ENCODE assay signal across 6 mouse cellular contexts in the genomic region with DNA sequence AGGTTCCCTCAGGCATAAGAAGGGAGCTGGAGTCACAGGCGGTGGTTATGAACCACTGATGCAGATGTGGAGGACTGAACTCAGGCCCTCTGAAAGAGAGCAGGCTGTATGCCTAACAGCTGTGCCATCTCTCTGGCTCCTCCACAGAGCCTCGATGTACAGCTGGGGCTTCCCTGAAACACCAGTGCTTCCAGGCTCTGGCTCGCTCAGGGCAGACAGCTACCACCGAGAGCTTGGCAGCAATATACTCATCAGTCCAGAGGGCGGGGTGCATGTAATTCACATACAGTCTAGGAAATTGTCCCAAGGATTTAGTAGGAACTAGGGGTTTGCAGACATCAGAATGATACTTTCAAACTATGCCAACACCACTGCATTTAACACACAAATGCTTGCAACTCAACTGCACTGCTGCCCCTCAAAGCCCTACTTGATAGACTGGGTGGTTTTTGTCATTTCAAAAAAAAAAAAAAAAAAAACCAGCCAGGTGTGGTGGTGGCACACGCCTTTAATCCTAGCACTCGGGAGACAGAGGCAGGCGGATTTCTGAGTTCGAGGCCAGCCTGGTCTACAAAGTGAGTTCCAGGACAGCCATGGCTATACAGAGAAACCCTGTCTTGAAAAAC. TPM values are rescaled to one million over a fixed set of nuclear protein-coding genes. Genes with fewer than 3 reads are reported as not detected.
A peak's percentile ranks its signal among the peaks of the same experiment; 100 is the strongest.
DNase-seq lines count a peak whose midpoint lies in the region; ATAC-seq and TF ChIP-seq lines count a peak whose summit lies in the region.
"Not testable (repeated sequence)": the region's sequence is repeated elsewhere in the genome, so short reads cannot be mapped to it uniquely, and the experiment has no call there.
"Had no signal": no experiment of that assay in that cellular context is flagged by ENCODE, and none has a peak within 500 bp of the region (broad histone marks: within the 10 kb centered on the region; RNA-seq: fewer than 3 reads in every experiment).

No protein-coding gene starts in this region.

- not testable (repeated sequence) for TF ChIP-seq EP300 in MEL (IDR thresholded peaks at IDR 0.05; ENCODE audit: low read depth in 1 of 2, low read length in 2 of 2)

- peak; percentile 40 for DNase-seq in MEL (ENCODE audit: low read depth, low spot score)
- DNase-seq in ZHBTc4 (ENCODE audit: low read depth, low spot score), result peak; percentile 44
- not testable (repeated sequence) for DNase-seq in liver, embryonic 13.5 days

- H3K79me2 ChIP-seq in MEL (ENCODE audit: control insufficient read depth, insufficient read depth, low read length, poor library complexity), result not testable (repeated sequence)

- ATAC-seq in intestine, embryonic 16.5 days, result peak; percentile 49; the same call in 1 of the 2 replicates
- ATAC-seq in liver, embryonic 13.5 days (ENCODE audit: low read depth), result peak; percentile 30; the same call in 1 of the 2 replicates
- ATAC-seq in lung, embryonic 16.5 days (ENCODE audit: low read depth), result peak; percentile 93

- H3K4me2 ChIP-seq in intestine, embryonic 16.5 days (ENCODE audit: low read depth, low read length); liver, embryonic 13.5 days; lung, embryonic 16.5 days (ENCODE audit: low read depth, low read length): not testable (repeated sequence)

- not testable (repeated sequence) for H3K27me3 ChIP-seq in MEL (ENCODE audit: control insufficient read depth in 1 of 2, insufficient read depth in 2 of 2, low read length in 2 of 2); intestine, embryonic 16.5 days (replicated peaks; ENCODE audit: control insufficient read depth, insufficient read depth, low read length); liver, embryonic 13.5 days; lung, embryonic 16.5 days (ENCODE audit: control insufficient read depth, insufficient read depth, low read depth, low read length)

- not testable (repeated sequence) for TF ChIP-seq CTCF in MEL (IDR thresholded peaks at IDR 0.05 in 2 of 3, conservative IDR thresholded peaks at IDR 0.05 in 1 of 3; ENCODE audit: control insufficient read depth in 1 of 3, insufficient read depth in 1 of 3, low read depth in 2 of 3, low read length in 3 of 3, poor library complexity in 1 of 3, severe bottlenecking in 1 of 3)

- H3K27ac ChIP-seq in MEL (ENCODE audit: control insufficient read depth, low read depth, low read length); intestine, embryonic 16.5 days (ENCODE audit: low read length); liver, embryonic 13.5 days: not testable (repeated sequence)
- peak overlapping the region; percentile 74 for H3K27ac ChIP-seq in lung, embryonic 16.5 days (ENCODE audit: low read length)

- not testable (repeated sequence) for H3K4me1 ChIP-seq in MEL (ENCODE audit: control insufficient read depth in 1 of 2, insufficient read depth in 2 of 2, low read length in 2 of 2); intestine, embryonic 16.5 days (ENCODE audit: control insufficient read depth, insufficient read depth, low read length); liver, embryonic 13.5 days (replicated peaks); lung, embryonic 16.5 days (replicated peaks; ENCODE audit: control insufficient read depth, insufficient read depth, low read length)

- H3K36me3 ChIP-seq in MEL (ENCODE audit: control insufficient read depth in 1 of 2, insufficient read depth in 2 of 2, low read length in 2 of 2), result peaks cover 8 to 20% of the 10 kb centered on the region in 2 experiments; a peak in 3 of 4 replicates
- not testable (repeated sequence) for H3K36me3 ChIP-seq in intestine, embryonic 16.5 days (ENCODE audit: control insufficient read depth, insufficient read depth, low read length)
- peaks cover 65% of the 10 kb centered on the region for H3K36me3 ChIP-seq in liver, embryonic 13.5 days
- peaks cover 24% of the 10 kb centered on the region for H3K36me3 ChIP-seq in lung, embryonic 16.5 days (ENCODE audit: control insufficient read depth, insufficient read depth, low read length)

- not testable (repeated sequence) for TF ChIP-seq RAD21 in MEL (IDR thresholded peaks at IDR 0.05; ENCODE audit: low read depth, low read length)

- not testable (repeated sequence) for H3K9me3 ChIP-seq in MEL (replicated peaks; ENCODE audit: insufficient read depth, low read length); intestine, embryonic 16.5 days (ENCODE audit: control insufficient read depth, low read length); liver, embryonic 13.5 days (replicated peaks); lung, embryonic 16.5 days (ENCODE audit: control insufficient read depth, low read length)

- WGBS in intestine, embryonic 16.5 days, result 80% methylated on average over 9 of the region's 9 CpGs
- 85% methylated on average over 9 of the region's 9 CpGs for WGBS in liver, embryonic 13.5 days (ENCODE audit: insufficient replicate concordance)
- 68% methylated on average over 9 of the region's 9 CpGs for WGBS in lung, embryonic 16.5 days

- H3K4me3 ChIP-seq in MEL (ENCODE audit: control insufficient read depth in 1 of 2, insufficient read depth in 1 of 2, low read depth in 2 of 2, low read length in 2 of 2); intestine, embryonic 16.5 days (ENCODE audit: low read length); liver, embryonic 13.5 days (replicated peaks); lung, embryonic 16.5 days (ENCODE audit: low read length): not testable (repeated sequence)

- H3K9ac ChIP-seq in MEL (ENCODE audit: control insufficient read depth, low read depth, low read length, poor library complexity, severe bottlenecking); intestine, embryonic 16.5 days (ENCODE audit: low read depth, low read length); liver, embryonic 13.5 days; lung, embryonic 16.5 days (ENCODE audit: low read length): not testable (repeated sequence)

- not testable (repeated sequence) for TF ChIP-seq POLR2A in MEL (IDR thresholded peaks at IDR 0.05; ENCODE audit: control insufficient read depth in 1 of 2, insufficient read depth in 1 of 2, low read depth in 1 of 2, low read length in 2 of 2, poor library complexity in 1 of 2)

TF ChIP-seq in MEL, 35 proteins besides CTCF, POLR2A, EP300 and RAD21:
- peak; percentile 57; the same call in 1 of the 2 replicates for TF ChIP-seq ZNF384 (IDR thresholded peaks at IDR 0.05; ENCODE audit: low read depth, low read length)

RNA-seq across cellular contexts. Expression of a gene that starts 13.2 kb away (rescaled TPM):
- total RNA-seq in MEL (2012; rRNA removed), result 216 and 275 TPM in 2 replicates
- 10 to 100 TPM in 1 of 2 experiments, not detected in 1; 13.2 TPM for polyA plus RNA-seq in MEL (2012; ENCODE audit: insufficient read depth in 1 of 2, insufficient read length in 2 of 2, low read depth in 1 of 2, low replicate concordance in 2 of 2, missing spikeins in 1 of 2)
- 318 and 375 TPM in 2 replicates for polyA plus RNA-seq in intestine, embryonic 16.5 days (2015; fragmentation: Nextera tagmentation; extraction: Ambion mirVana)
- 325 and 361 TPM in 2 replicates for polyA plus RNA-seq in liver, embryonic 13.5 days (2015; fragmentation: Nextera tagmentation; extraction: Ambion mirVana)
- 437 and 492 TPM in 2 replicates for polyA plus RNA-seq in lung, embryonic 16.5 days (2015; fragmentation: Nextera tagmentation; extraction: Ambion mirVana)

RNA-seq across cellular contexts. Expression of a gene that starts 39.4 kb away (rescaled TPM):
- total RNA-seq in MEL (2012; rRNA removed), result 0.42 and 0.88 TPM in 2 replicates
- polyA plus RNA-seq in MEL (2012; ENCODE audit: insufficient read depth in 1 of 2, insufficient read length in 2 of 2, low read depth in 1 of 2, low replicate concordance in 2 of 2, missing spikeins in 1 of 2), result 1 to 10 TPM in 1 of 2 experiments, not detected in 1; 2.5 TPM
- 1.9 and 2.5 TPM in 2 replicates for polyA plus RNA-seq in intestine, embryonic 16.5 days (2015; fragmentation: Nextera tagmentation; extraction: Ambion mirVana)
- polyA plus RNA-seq in liver, embryonic 13.5 days (2015; fragmentation: Nextera tagmentation; extraction: Ambion mirVana), result 1.1 TPM in 2 replicates
- polyA plus RNA-seq in lung, embryonic 16.5 days (2015; fragmentation: Nextera tagmentation; extraction: Ambion mirVana), result 4.4 and 5.1 TPM in 2 replicates
- polyA plus RNA-seq: erythroblast, embryonic 14.5 days had no signal

Comparison
In these comparisons a context has a peak if more than half of its experiments do, and no peak if none do; other contexts are left out.
1. ATAC-seq: peak in every context shown above with its lines; median percentile 93 in lung, embryonic 16.5 days; 49 in intestine, embryonic 16.5 days; 30 in liver, embryonic 13.5 days.
2. RNA of a gene that starts 13.2 kb away (polyA plus RNA-seq): 437 to 492 TPM in lung, embryonic 16.5 days, 318 to 375 TPM in intestine, embryonic 16.5 days and 325 to 361 TPM in liver, embryonic 13.5 days; 13.2 TPM in MEL; every median in the first group is over 10 times any median in the second.